Mouse (Mus musculus) adrenal gland, adult 2 months (tissue): ENCODE data around the gene Primpol. TPM values are rescaled to one million over a fixed set of nuclear protein-coding genes. Genes with fewer than 3 reads are reported as not detected.

Source experiments
- DNase-seq: peaks from one replicate; pipeline ENCODE4 v3.0.0; 2021
- polyA plus RNA-seq: library from polyadenylated mRNA; depleted of rRNA; stranded (reverse); fragments of >200 nt; gene quantifications from 2 replicates; pipeline ENCODE4 v1.2.3, GENCODE M21; 2012; rRNA removed
- total RNA-seq, 2 experiments: library from RNA; stranded (reverse); gene quantifications; 2 replicates each; pipeline ENCODE4 v1.2.3; 2021

Gene Primpol
- total and polyA plus RNA-seq, 3 experiments: 0.68 to 16.7 (median 12.2) TPM

GRCm38 (mm10) chr8:46562333-46562732 lies 54.7 kb downstream of the Primpol start:
- peak; percentile 59 for DNase-seq

- DNase-seq: no peak
Observed at GRCm38 (mm10) chr8:46559428-46559827, 57.6 kb downstream of the Primpol start.

- DNase-seq: no peak
Observed at GRCm38 (mm10) chr8:46552441-46552765, 64.6 kb downstream of the Primpol start.

GRCm38 (mm10) chr8:46551615-46552440 lies 65.2 kb downstream of the Primpol start, which contains the start of gene Cenpu:
Gene Cenpu (plus strand): TSS chr8:46552028.
- DNase-seq: peak; percentile 100

GRCm38 (mm10) chr8:46551029-46551428 lies 66.0 kb downstream of the Primpol start:
- peak; percentile 45 for DNase-seq

GRCm38 (mm10) chr8:46550058-46550457 lies 67.0 kb downstream of the Primpol start:
- no peak for DNase-seq

- peak; percentile 69 for DNase-seq
Observed at GRCm38 (mm10) chr8:46547245-46547644, 69.8 kb downstream of the Primpol start.

- peak; percentile 68 for DNase-seq
Observed at GRCm38 (mm10) chr8:46546431-46547176, 70.4 kb downstream of the Primpol start.

GRCm38 (mm10) chr8:46545854-46546253 lies 71.2 kb downstream of the Primpol start:
- DNase-seq: no peak

- no peak for DNase-seq
Observed at GRCm38 (mm10) chr8:46543662-46544061, 73.3 kb downstream of the Primpol start.

GRCm38 (mm10) chr8:46543191-46543590 lies 73.8 kb downstream of the Primpol start:
- no peak for DNase-seq

- peak; percentile 39 for DNase-seq
Observed at GRCm38 (mm10) chr8:46539701-46540100, 77.3 kb downstream of the Primpol start.

GRCm38 (mm10) chr8:46533926-46534325 lies 83.1 kb downstream of the Primpol start:
- no peak for DNase-seq

GRCm38 (mm10) chr8:46530541-46530940 lies 86.5 kb downstream of the Primpol start:
- no peak for DNase-seq

- no peak for DNase-seq
Observed at GRCm38 (mm10) chr8:46529508-46529907, 87.5 kb downstream of the Primpol start.

- DNase-seq: no peak
Observed at GRCm38 (mm10) chr8:46526821-46527220, 90.2 kb downstream of the Primpol start.

- DNase-seq: no peak
Observed at GRCm38 (mm10) chr8:46526098-46526497, 90.9 kb downstream of the Primpol start.

Other genes with a start within 250 kb of the Primpol start
- 100 to 1,000 TPM; 620 to 836 TPM for gene Acsl1, start 146.2 kb downstream of the Primpol start, total RNA-seq
- 85.5 and 136 TPM in 2 replicates for gene Acsl1, start 146.2 kb downstream of the Primpol start, polyA plus RNA-seq
- gene Cenpu, start 65.2 kb downstream of the Primpol start, total RNA-seq: 1 to 10 TPM; 1.1 to 1.9 TPM
- 0.51 and 1.4 TPM in 2 replicates for gene Cenpu, start 65.2 kb downstream of the Primpol start, polyA plus RNA-seq
- gene Casp3, start 79 bp upstream of the Primpol start, total RNA-seq: 10 to 100 TPM; 16.3 to 18.4 TPM
- 0.94 and 1.0 TPM in 2 replicates for gene Casp3, start 79 bp upstream of the Primpol start, polyA plus RNA-seq
- 10 to 100 TPM; 51.1 to 56.8 TPM for gene Irf2, start 122.5 kb upstream of the Primpol start, total RNA-seq
- gene Irf2, start 122.5 kb upstream of the Primpol start, polyA plus RNA-seq: 8.6 and 14.9 TPM in 2 replicates